Mouse (Mus musculus) testis, postnatal 10 days (tissue): ENCODE results near the gene Cpeb4.
"Not testable (repeated sequence)": the region's sequence is repeated elsewhere in the genome, so short reads cannot be mapped to it uniquely, and the experiment has no call there.

Experiments
- DNase-seq: peaks from one replicate; pipeline ENCODE4 v3.0.0; 2021; ENCODE audit warnings: low spot score

Gene Cpeb4

DNA sequence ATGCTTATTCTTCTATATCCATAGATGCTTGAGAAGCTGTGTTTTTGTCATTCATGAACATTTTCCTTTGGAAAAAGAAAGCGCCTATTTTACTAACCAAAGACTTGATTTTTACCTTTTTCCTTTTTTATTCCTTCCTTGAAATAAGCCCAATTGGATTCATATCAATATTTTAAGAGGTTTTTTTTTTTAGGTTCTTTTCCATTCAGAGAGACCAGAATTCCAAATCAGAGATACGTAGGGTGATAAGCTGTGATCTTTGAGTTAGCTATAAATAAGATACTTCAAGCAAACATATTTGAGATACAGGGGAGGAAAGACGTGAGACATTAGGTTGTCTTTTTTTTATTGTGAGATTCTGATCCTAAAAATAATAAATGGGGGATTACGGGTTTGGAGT lies at the start of gene Cpeb4:
TSS of gene Cpeb4 (plus strand) at position 301 of the 400 bp plus-strand sequence.
- no peak for DNase-seq

DNA sequence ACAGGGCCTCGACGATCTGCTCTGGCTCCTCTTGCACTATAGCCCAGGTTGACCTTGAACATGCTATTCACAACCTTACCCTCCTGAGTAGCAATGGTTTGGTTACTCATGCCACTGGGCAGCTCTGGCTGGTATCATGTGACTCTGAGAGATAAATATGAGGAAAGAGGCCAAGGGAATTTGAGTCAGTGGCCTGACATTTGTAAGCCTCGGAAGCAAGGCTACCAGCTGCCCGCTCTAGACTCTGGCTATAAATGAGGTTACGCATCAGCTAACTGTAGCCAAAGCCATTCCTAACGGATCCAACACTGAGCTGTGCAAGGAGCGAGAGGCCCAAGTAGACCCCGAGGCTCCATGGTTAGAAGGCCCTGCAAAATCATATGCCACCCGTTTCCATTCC lies 49.5 kb upstream of the Cpeb4 start:
- no peak for DNase-seq

DNA sequence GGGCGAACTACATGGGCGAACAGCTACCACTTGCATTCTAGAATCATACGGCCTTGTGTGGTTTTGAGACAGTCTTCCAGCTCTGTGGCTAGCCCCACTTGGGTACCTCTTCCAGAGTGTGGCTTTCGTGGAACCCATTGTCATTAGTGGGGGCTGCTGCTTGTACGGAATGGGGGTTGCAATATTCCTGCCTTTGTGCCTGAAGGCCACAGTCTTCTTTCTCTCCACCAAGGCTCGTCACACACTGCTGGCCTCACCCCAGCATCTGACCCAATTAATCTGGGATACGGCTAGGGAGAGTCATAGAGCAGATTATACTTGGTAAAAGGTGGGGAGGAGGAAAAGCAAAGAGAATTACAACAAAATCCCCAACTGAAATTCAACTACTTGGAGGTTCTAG lies 48.5 kb upstream of the Cpeb4 start:
- no peak for DNase-seq

DNA sequence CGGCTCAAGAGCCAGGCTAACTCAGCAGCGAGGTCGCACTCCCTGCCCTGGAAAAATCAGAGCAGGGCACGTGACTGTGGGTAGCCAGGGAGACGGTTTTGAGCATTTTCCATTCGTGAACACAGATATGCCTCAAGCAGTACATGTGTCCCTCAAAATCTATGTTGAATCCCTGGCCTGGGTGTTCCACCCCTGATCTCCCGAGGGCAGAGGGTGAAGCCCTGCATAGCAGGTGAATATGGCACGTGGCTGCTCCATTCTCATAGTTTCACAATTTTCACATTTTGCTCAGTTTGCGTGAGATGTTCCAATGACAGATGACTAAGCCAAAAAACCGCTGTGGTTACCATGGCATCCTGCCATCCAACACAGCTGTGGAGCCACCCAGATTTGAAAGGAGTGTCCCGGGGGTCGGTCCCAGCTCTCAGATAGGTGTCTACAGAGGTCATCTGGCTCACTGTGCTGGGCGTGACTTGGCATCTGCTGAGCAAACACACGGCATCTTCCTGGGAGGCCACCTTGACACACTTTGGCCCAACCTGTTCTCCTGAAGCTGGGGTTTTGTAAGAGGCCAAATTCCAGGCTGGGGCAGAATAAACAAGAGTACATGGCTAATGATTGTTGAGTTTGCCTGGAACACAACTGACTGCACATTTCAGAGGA lies 47.4 kb upstream of the Cpeb4 start:
- DNase-seq: no peak

DNA sequence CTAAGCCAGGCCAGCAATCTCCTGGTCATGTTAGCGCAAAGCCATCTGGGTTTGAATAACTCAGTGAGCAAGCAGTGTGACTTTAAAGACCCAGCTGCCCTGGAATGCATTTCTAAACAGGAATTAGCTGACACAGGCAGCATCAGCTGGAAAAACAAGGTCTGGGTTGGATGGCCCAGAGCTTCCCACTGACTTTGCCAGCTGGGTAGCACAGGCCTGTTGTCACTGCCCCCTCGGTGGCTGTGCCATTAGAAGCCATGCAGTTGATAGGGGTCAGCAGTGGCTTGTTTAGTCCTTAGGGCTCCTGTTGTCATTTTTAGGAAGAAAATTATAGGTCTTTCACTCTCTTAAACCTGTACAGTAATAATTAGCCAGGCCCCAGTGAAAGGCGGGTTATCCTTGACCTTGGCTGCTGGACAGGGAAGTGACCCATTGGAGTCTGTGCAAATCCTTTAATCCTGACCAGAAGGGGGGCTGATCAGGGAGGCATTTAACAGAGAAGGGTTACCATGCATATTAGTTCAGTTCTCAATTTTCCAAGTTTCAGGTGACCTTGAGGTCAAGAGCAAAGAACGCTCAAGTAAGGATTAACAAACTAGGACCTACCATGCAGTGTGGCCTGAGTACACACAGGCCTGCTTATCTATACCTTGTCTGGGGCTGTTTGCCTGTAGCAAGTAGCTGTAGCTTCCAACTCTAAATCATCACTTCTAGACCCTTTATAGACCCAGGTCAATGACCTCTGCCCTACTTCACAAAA lies 43.8 kb upstream of the Cpeb4 start:
- no peak for DNase-seq

DNA sequence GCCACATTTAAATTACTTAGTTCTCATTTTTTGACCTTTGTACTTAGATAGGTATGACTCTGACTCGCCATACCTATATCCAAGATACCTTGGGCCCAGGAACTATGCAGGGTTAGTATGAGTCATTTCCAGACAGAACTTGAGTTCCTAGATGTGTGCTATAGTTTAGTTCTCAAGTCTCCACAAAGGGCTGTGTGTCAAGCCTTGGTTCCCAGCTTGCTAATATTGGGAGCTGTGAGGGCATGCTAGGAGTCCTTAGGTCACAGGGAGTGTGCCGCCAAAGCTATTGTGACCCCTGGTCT lies 43.3 kb upstream of the Cpeb4 start:
- no peak for DNase-seq

DNA sequence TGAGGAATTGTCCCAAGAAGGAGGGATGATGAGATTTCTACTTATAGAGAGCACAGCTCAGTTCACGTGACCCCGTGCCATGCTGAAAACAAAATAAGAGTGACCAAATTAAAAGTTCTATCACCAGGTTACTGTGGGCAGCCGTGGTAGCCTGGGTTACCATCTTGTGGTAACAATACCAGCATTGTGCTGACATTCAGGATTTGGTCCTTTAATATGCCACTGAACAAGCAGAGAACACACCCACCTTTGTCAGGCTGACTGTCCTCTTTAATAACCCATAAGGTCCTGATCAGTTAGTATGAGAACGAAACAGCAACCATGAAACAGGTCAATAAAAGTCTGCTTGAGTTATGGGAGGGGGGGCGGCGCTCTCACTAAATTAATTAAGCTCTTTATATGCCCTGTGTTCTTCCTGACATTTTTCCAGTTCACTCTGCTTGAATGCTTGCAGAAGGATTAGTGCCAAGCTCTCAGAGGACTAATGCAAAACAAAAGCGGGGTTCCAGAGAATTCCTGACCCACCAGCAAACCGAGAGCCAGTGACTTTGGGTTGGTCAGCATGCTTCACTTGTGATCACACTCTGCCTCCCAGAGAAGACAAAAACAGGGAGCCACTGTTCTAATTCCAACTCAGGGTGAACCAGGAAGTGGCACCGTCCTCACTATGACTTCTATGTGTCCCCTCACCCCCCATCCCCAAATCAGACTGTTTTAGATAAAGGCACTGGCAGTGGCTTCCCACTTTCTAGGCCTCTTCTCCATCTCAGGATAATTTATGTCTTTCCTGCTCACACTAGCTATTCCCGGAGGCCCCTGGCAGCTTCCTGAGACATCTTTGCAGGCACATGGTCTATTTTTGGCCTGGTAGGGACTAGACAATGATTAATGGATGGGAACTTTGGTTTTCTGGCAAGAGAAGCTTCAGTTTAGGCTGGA lies 41.5 kb upstream of the Cpeb4 start:
- no peak for DNase-seq

DNA sequence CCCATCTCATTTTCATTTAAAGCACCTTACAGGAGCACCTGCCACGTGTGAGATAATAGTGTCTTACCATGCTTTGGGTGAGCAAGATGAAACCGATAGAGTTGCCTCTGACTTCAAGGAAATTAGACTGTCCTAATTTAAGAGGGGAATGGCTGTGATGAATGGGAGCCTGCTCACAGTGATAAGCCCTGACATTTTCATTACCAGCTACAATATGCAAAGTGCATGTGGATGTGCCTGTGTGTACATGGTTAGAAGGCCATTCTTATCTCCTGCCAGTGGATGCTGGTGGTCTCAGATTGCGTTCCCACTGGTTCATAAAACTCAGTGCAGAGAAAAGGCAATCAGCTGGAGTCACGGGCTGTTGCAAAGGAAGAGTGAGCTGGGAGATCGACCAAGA lies 40.6 kb upstream of the Cpeb4 start:
- DNase-seq: no peak

DNA sequence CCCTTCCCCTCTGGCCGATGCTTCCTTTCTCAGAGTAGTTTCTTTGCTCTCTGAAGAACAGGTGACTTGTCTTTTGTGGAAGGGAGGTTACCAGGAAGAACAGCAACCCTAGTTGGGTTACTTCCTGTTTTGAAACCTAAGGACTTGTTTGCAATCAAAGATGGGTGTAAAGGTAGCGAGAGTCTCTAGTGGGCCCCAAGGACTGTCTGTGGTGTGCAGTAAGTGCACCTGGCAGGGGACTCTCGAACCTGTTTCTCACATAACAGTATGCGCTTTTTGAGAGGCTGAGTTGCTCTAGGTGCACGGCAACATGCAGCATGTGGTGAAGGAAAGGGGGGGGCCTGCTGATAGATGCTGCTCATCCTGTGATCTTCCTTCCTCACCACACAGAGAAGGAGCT lies 40.0 kb upstream of the Cpeb4 start:
- no peak for DNase-seq

DNA sequence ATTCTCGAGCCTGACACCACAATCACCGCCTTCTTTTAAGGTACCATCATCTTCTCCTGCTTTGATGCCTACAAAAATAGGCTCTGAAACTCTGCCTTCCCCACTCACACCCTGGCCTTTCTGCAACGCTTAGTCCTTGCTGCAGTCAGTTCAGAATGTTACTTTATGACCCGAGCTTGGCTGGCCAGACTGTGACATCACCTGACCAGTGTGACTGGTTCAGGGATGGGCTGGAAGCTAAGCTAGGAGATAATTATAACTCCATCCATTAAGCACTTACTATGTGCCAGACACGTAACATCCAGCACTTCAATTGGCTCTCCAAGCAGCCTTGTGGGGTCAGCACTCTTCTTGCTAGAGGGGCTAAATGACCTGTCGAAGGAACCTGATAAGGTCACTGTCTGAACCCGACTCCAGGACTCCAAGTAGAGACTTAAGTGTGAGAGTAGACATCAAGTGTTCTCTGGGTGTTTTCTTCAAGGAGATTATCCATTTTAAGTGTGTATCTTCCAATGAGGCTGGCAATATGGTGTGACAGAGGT lies 39.5 kb upstream of the Cpeb4 start:
- DNase-seq: no peak

DNA sequence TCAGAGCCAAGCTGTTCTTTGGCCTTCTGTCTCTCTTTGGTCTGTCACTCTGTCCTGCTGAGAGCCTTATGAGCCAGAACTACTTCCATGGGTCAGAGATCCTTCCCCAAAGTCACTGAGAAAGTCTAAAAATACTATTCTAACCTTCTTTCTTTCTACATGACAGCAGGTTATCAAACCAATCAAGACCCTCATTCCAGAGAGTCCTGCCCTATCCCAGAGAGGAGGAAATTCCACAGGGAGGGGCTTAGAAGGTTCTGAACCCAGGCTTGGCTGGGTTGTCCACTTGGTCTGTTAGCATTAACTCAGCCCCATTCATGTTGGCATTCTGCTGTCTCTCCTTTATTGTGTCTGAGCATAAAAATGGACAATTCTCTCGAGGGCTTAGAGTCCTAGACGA lies 38.5 kb upstream of the Cpeb4 start:
- DNase-seq: no peak

DNA sequence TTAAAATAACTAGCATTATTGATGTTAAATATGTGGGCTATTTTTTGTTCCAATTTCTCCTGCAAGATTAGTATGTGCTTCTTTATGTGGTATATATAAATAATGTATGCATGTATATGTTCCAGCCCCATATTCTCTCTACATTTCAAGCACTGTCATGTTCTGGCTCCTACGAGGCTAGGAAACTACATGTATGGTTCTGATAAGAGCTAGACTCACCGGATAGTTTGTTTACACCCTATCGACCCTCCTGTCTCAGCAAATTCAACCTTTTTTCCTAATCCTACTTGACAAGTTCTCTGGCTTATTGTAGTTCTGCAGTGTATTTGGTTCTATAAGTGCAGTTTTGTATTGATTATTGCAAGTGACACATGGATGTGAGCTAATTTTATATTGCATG lies 36.7 kb upstream of the Cpeb4 start:
- no peak for DNase-seq

DNA sequence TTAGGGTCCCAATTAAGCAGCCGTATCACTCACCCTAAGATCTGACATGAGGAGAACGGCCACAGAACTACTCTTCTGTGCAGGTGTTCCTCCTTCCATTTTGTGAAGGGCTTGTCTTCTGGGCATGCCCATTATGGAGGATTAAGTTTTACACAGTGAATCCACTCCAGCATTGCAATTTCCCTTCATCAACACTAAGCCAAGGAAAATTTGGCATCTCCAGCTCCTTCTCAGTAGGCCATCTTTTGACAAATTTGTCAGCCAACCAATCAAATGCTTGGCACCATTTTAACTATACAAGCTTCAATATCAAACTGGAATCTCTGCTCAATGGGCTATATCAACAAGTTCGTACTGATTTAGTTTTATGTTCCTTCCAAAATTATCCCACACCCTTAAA lies 34.8 kb upstream of the Cpeb4 start:
- no peak for DNase-seq

DNA sequence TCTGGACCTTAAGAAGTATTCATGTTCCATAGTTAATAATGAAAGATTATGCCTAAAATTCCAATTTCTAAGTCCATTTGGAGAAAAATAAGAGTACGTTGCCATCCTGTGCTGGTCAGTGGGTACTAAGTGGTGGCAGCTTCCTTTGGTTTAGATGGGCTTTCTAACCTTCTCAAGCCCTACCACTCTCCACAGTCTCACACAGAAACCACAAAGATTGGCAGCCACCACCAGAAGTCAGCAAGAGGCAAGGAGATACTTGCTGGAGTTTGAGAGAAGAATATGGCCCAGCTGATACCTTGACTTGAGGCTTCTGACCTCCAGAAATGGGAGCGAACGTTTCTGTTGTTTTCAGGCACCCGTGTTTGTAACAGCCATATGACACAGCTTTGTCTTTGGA lies 34.3 kb upstream of the Cpeb4 start:
- DNase-seq: no peak

DNA sequence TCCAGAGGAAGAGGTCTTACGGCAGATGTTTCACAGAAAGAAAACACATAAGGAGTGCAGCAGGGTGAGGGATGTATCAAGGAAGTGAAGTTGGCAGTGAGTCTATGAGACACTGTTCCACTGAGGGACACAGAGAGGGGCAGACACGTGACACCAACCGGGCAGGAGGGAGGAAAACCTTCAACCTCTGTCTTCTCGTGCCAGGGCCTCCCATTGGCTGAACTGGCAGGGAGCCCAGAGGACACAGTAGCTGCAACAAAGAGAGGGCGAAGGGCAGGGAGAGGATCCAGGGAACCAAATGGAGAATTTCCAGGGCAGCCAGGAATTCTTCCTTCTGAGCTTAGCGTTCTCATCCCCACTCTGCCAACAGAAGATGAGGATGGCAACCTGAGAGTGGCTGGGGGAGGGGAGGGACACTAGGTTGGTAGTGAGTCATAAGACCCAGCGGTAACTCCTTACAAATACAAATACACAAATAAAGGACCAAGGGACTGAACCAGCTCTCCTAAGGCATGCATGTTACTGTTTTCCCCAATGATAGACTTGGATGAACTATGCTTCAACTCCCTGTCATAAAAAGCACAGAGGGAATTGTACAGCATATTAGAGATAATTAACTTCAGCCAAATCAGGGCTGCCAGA lies 33.4 kb upstream of the Cpeb4 start:
- DNase-seq: peak; percentile 83

DNA sequence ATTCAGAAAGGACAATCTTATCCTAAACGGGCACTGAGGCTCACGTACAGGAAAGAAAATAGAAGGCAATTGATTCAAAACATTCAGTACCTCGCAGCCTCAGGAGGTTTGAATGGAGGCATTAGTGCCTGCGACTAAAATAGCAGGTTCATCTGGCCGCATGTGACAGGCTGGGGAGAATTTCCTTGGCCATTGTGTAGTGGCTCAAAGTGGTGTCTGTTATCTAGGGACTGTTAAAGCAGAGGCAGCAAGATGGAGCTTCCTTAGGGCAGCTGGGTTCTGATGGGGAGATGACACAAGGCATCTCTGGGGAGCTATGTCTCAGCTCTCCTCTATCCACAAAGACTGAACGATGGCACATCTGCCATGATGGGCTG lies 32.9 kb upstream of the Cpeb4 start:
- DNase-seq: no peak

DNA sequence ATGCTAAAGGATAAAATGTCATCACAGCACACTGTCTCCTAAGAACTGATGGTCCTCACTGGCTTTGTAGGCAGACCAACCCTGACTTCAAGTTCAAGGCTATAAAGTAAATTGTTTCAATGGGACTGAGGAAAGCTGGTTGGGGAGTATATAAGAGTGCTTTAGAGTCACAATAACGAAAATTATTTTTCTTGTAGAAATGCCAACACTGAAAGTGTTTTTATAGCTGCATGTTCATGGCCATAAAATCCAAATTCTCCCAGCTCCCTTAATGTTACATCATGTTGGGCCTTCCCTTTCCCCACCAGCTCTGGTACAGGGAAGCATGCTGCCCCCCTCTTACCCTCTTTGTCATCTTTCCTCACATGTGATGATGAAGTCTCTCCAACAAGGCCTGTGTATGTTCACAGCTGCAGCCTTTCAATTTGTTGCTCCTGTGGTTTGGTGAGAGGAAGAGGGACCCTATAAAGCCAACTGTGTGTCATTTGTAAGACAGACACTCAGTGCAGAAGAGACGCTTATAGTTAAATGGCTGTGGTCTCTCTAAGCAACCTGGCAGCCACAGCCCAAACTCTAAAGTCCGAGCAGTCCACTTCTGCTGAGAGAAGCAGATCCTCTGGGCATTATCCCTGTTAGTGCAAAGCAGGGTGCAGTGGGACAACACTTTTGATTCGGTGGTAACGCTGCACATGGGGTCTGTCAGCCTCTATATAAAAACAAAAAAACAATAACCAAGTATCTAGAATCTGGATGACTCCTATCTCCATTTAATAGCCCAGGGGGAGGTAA lies 29.6 kb upstream of the Cpeb4 start:
- no peak for DNase-seq

DNA sequence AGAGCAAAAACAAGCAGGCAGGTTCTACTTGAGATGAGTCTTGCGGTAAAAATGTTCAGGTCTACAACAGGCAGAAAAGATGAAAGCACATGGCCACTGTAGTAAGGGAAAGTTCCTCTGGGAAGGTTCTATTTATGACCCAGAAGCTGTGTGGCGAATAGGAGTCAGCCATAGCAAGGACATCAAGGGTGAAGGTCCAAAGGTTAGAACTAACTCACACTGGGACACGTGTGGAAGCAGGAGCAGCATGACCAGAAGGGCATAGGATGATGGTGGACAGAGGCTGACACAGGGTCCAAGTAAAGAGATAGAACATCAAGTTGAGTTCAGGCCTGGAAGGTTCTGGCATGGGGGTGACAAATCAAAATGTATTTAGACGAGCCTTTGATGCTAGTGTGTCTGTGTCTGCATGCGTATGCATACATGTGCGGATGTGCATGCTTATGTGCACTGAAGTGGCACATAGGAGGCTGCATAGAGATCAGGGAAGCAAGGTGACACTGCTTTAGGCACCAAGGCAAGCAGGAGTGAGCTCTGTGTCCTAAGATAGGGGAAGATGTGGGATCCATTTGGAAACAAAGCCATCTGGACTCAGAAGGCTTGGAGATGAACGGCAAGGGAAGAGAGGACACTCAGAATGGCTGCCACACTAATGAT lies 28.7 kb upstream of the Cpeb4 start:
- no peak for DNase-seq

DNA sequence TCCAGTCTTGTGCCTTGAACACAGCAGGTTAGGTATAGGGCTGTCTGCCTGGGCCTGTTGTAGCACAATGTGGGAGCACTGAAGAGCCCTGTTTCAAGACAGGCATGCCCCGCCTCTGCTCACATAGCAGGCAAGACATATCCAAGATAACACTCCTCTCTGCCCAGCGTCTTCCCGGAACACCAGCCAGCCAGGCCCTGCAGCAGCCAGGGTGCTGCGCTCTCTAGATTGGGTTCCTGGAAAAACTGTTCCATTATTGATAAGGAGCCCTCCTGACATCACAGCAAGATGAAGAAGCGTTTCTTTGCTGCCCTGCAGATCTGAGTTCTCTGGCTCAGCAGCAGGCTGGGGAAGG lies 28.2 kb upstream of the Cpeb4 start:
- no peak for DNase-seq

DNA sequence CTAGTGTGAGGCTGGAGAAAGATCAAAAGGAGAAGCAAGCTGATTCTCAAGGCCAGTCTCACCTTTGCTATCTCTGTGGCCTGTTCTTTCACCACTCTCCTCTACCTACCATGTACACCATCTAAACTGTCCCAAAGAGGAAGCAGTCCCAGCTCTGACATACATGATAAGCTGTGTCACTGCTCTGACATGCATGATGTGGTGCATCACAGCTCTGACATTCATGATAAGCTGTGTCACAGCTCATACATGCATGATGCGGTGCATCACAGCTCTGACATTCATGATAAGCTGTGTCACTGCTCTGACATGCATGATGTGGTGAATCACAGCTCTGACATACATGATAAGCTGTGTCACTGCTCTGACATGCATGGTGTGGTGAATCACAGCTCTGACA lies 26.9 kb upstream of the Cpeb4 start:
- DNase-seq: not testable (repeated sequence)
